Mouse (Mus musculus): ENCODE measurements at regions not wholly inside any gene's neighbourhood (a gene's known extent, or its start where the extent isn't known, plus 50 kb on each side); places are given as distances from the start of the nearest gene placed in this dataset.

- TF ChIP-seq CTCF (IDR thresholded peaks at IDR 0.05; ENCODE audit: control insufficient read depth, insufficient read depth, insufficient read length), result no peak
- no peak for TF ChIP-seq FOSL1 (IDR thresholded peaks at IDR 0.05; ENCODE audit: insufficient read depth, low read length, poor library complexity, severe bottlenecking)
- no peak for TF ChIP-seq MYOD1 (IDR thresholded peaks at IDR 0.05; ENCODE audit: control insufficient read depth, insufficient read length, low read depth)
- TF ChIP-seq MAX (IDR thresholded peaks at IDR 0.05), result no peak
- no peak for TF ChIP-seq CEBPB (IDR thresholded peaks at IDR 0.05; ENCODE audit: low read depth)
- no peak for TF ChIP-seq USF1 (IDR thresholded peaks at IDR 0.05; ENCODE audit: low read depth)
- TF ChIP-seq MYOG (IDR thresholded peaks at IDR 0.05; ENCODE audit: control insufficient read depth, extremely low read depth, insufficient read length), result no peak
Measured at GRCm38 (mm10) chr7:138153455-138154167, 243.9 kb downstream of the Tcerg1l start.

All from C2C12 (cell line).